Mouse (Mus musculus) adipocyte (in vitro differentiated cells): ENCODE data around the gene Amh.
"Not testable (repeated sequence)": the region's sequence is repeated elsewhere in the genome, so short reads cannot be mapped to it uniquely, and the experiment has no call there.

Experiments
- DNase-seq: peaks from one replicate; pipeline ENCODE4 v3.0.0-alpha.2; 2016; ENCODE audit warnings: low spot score

The Amh gene

GRCm38 (mm10) chr10:80807057-80807627 is 2.1 kb downstream of the Amh start:
- DNase-seq = no peak

GRCm38 (mm10) chr10:80808099-80808984 is 3.3 kb downstream of the Amh start:
- DNase-seq = no peak

- no peak for DNase-seq
Measured at GRCm38 (mm10) chr10:80808985-80809632, 4.1 kb downstream of the Amh start.

GRCm38 (mm10) chr10:80810084-80810483 is 5.0 kb downstream of the Amh start:
- no peak for DNase-seq

- DNase-seq = peak; percentile 56
Measured at GRCm38 (mm10) chr10:80812391-80813041, 7.5 kb downstream of the Amh start.

- no peak for DNase-seq
Measured at GRCm38 (mm10) chr10:80813366-80813765, 8.3 kb downstream of the Amh start, which contains the start of gene Jsrp1. Jsrp1 (minus strand) TSS chr10:80813498.

- no peak for DNase-seq
Measured at GRCm38 (mm10) chr10:80814800-80815199, 9.8 kb downstream of the Amh start.

GRCm38 (mm10) chr10:80816303-80816702 is 11.3 kb downstream of the Amh start:
- not testable (repeated sequence) for DNase-seq

- DNase-seq = no peak
Measured at GRCm38 (mm10) chr10:80817164-80817563, 12.1 kb downstream of the Amh start.

GRCm38 (mm10) chr10:80817955-80818354 is 12.9 kb downstream of the Amh start:
- DNase-seq = not testable (repeated sequence)

GRCm38 (mm10) chr10:80818599-80819281 is 13.7 kb downstream of the Amh start:
- no peak for DNase-seq

- DNase-seq = no peak
Measured at GRCm38 (mm10) chr10:80819406-80819805, 14.4 kb downstream of the Amh start.

- DNase-seq = no peak
Measured at GRCm38 (mm10) chr10:80821991-80822390, 16.9 kb downstream of the Amh start.

GRCm38 (mm10) chr10:80822528-80822927 is 17.5 kb downstream of the Amh start:
- DNase-seq = no peak

- no peak for DNase-seq
Measured at GRCm38 (mm10) chr10:80823316-80823715, 18.3 kb downstream of the Amh start.

GRCm38 (mm10) chr10:80823847-80824643 is 19.0 kb downstream of the Amh start:
- DNase-seq = no peak

GRCm38 (mm10) chr10:80824827-80825226 is 19.8 kb downstream of the Amh start:
- no peak for DNase-seq

GRCm38 (mm10) chr10:80826151-80827062 is 21.4 kb downstream of the Amh start, which contains the start of gene Oaz1:
Oaz1 (plus strand) TSS chr10:80826656.
- DNase-seq = peak; percentile 100

GRCm38 (mm10) chr10:80827063-80827869 is 22.2 kb downstream of the Amh start:
- no peak for DNase-seq
